Mouse (Mus musculus) kidney, adult 8-10 months (tissue): ENCODE measurements around the gene Adamts16.

Source experiments
- DNase-seq, 2 experiments: peaks; one replicate each; pipeline ENCODE4 v3.0.0; 2022

Gene Adamts16

DNA sequence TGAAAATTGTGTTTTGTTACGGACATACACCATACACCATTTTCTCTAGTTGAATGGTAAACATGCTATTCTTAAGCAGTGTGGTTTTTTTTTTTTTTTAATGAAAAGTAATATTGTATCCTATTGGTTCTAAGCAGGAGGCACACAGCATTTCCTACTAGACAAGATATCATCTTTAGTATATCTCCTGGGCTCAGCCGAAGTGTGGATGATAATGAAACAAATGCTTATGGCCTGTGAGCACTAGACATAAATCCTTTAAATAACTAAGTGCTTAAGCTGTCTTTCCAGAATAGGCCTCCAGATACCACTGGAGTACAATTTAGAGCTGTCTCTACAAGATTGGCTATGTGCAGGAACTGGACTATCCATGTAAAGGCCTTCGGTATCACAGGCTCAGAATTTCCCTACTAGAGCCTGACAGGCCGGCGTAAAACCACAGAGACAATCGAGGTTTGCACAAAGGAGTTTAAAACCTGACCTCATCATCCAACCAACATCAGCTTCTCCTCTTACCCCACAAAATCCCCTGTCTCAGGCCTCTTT lies 8.9 kb downstream of the Adamts16 start:
- DNase-seq: no peak

DNA sequence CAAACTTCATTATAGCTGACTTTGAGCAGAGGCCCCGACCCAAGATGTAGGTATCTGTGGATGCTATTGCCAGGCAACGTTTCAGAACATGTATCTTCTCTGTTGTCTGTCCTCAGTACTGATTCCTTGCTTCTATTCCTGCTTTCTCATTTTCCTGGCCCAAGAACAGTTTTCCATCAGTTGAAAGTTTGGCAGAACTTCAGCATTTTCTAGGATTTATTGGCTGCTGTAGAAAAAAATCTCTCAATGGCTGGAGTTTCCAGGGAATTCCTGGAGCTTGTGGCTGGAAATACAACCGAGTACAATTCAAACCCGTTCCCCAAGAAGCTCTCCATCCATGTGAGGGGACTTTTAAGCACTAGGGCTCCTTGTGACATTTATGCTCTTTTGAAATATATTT lies 10.6 kb downstream of the Adamts16 start:
- DNase-seq: no peak

DNA sequence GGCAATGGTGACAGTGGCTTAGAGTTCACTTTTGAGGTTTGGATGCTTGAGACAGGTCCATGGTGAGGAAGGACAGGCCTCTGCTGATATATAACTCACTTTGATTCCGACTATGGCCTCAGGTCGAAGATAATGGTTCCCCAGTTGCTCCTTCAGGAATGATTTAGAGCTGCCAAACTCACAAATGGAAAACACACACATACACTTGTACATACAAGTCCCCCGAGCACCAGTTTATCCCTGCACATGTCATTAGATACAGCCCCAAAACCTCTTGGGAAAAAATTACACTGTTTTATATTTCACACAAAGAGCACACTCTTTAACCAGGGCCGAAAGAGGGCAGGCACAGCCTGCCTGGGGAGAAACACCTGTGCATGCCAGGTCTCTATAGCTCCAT lies 14.1 kb downstream of the Adamts16 start:
- no peak for DNase-seq

DNA sequence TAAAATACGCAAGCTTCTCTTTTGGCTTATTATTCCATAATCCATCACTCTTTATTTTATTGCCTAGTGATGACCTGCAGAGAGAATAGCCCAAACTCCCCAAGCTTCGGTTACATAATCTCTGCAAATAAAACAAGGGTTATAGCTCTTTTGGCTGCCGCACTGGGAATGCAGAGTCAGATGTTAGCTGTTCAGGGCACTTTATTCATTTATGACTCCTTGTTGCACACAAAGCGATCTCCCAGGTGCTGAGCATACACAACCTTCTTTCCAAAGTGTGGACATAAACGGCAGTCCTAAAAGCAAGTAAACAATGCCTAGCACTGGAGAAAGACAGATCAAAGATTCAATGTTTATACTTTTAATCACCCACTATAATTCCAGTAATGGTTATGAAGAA lies 16.3 kb downstream of the Adamts16 start:
- DNase-seq: no peak

DNA sequence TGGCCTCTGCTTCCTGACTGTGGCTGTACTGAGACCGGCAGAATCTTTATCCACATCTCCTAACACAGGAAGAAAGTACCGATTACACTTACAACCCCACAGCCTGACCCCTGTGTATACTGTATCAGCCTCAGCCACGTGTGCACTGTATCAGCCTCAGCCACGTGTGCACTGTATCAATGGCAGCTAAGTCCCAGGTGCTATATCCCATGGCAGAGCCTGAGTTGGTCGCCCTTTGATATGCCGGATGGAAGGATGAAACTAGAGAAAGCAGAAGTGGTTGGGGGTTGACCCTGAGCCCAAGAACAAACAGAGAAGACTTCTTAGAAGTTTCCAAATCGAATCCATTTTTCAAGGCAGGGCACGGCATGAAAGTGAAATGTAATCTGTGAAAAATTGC lies 17.9 kb downstream of the Adamts16 start:
- DNase-seq: no peak

DNA sequence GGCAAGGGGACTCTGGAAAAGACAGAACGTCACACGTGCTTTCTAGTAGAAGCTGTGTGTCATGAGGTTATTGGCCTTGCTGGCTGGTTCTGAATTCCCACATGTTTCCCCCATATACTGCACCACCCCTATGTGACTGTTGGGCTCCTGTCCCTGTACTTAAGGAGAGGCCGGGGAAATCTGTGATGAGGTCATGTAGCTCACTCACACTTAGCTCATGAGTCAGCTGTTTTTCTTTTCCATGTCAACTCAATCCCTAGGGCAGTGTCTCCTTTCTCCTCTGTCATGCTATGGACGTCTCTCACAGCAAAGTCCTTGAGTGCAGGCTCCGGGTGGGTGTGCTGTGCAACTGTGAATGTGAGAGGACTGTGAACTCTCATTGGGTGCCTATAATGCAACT lies 22.6 kb downstream of the Adamts16 start:
- DNase-seq: no peak

DNA sequence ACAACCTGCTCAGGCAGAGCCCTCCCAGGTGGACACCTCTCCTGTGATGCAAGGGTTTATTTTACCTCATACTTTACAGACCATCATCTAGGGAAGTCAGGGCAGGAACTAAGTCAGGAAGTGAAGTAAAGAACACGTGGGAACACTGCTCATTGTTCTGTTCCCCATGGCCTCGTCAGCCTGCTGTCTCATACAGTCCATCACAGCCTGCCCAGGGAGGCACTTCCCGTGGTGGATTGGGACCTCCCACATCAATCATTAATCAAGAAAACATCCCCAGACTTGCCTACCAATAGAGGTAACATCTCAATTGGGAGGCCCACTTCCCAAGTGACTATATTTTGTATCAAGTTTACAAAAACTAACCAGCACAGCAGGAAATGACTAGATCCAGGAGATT lies 27.2 kb downstream of the Adamts16 start:
- DNase-seq: no peak

DNA sequence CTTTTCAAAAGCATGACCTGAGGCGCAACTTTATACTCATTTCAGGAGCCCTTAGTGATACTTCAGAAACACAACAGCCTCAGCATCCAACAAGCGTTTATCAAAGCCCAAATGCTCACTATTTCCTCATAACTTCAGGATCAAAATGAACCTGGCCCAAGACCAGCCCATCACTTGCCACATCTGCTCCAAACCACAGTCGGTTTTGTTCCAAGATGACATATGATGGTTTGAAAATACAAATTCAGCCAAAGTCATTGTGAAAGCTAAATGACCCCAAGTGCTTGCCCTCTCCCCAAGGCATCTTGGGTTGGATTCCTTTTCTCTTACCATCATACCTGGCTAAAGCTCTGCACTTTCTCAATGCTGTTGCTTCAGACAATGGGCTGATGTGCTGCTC lies 36.1 kb downstream of the Adamts16 start:
- no peak for DNase-seq

DNA sequence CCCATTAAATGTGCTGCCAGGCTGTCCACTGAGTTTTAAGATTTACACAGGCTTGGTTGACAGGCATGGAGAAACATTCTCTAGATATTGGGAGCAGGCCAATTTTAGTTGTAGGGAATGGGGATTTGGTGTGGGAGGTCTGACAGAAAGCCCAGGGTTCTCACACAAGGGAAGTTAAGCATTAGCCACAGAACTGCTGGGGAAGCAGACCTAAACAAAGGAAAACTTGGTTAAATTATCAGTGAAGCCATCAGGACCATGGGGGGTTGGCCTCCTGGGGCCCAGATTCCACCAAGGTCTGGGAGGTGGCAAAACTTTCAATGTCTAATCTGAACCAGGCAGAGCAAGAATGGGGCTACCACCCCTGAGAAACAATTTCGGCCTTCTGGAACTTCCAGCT lies 38.8 kb downstream of the Adamts16 start:
- DNase-seq: peak; percentile 38 to 61

DNA sequence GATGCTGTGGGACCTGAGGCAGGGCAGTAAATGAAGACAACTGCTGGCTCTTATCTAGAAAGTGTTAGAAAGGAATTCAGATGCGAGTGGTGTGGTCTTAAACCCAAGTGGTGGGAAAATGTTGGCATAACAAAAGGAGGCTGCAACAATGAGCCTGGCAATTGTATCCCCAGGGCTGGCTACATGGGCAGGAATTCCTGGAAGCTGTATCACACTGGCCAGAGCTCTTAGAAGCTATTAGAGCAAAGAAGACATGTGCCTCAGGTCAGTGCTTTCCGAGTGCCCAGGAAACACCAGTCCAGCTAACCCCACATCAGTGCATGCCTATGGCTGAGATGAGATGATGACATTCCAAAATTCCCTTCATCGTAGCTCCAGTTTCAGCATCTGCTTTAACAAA lies 42.3 kb downstream of the Adamts16 start:
- DNase-seq: no peak

DNA sequence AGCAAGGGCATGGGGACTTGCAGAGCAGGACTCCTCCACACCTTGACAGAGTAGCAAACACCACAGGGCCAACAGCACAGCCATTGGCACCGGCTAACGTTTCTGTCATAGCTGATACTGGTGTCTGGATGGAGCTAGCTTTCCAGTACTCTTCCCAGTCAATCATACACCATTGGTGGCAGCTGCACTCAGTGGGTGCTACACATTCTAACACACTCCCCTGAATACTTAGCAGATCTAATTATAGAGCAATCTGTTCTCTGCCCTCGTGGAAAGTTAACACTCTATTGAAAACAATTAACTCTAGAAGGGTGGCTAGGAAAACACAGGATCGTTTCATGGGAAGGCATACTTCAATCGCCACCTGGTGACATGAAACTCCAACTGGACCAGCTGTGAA lies 43.2 kb downstream of the Adamts16 start:
- no peak for DNase-seq

DNA sequence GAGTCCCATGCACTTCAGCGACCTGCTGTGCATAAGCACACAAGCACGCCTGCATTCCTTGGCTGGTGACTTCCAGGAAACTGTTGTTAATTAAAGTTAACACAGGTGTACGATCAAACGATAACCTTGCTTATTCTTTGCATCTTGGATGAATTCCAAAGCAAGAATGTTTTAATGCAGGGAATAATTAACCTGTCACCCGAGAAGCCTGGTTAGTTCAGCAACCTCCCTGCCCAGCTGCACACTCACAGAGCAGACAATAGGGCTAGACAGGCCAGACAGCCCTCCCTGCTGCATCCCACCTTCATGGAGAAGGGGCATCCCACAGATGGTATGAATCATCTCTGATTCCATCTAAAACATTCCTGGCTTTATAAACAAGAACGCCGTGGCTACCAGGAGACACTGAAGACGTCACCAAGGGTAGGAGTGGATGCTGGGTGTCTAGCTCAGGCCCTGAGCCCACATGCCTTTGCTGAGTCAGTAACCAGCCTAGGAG lies 47.5 kb downstream of the Adamts16 start:
- DNase-seq: peak in 1 of 2 experiments; percentile 58

DNA sequence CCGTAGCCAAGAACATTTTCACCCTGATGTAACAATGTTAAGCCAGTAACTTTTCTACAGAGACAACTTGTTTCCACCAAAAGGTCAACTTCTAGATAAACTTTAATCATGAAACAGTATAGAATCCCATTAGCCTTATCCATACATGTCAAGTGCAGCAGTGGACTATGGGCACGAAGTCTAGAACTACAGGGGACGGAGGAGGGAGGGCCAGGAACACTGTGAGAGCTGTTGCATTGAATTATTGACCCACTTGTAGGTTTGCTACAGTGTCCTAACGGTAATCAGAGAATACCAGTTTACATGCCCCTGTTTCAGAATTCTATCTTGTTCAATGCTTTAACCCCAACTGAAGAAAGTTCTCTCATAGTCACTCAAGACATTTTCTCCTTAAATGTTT lies 48.0 kb downstream of the Adamts16 start:
- DNase-seq: no peak

DNA sequence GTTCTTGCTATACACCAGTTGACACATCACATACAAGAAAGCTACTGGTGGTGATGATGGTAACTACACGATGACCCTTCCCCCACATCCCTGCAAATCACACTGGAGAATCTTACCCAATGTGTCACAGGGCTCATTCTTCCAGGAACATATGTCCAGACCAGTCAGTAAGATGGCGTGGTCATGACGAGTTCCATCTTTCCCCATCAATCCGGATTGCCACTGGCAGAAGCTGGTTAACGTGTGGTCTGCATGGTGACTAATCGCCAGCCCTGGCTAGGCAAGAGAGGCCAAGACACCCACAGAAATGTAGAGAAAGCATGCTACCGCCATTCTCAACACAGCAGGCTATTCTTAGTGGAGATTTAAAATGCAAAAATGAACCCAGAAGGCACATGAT lies 48.7 kb downstream of the Adamts16 start:
- DNase-seq: no peak

DNA sequence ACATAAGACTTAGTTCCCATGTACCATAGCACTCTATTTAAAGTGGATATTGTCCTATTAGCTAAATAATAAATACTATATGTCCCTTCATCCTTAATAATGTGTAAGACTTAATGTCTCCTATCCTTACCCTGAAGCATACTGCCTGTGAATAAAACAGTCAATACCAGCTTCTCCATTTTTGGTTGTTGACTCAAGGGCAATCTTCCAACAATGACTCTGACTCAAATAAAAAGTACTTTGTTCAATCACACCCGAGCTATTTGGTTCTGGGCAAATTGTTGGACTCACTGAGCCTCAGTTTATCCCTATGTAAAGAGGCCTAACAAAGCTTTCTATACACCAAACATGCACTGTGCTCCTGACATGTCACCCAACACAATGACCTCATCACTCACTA lies 51.8 kb downstream of the Adamts16 start:
- DNase-seq: no peak

DNA sequence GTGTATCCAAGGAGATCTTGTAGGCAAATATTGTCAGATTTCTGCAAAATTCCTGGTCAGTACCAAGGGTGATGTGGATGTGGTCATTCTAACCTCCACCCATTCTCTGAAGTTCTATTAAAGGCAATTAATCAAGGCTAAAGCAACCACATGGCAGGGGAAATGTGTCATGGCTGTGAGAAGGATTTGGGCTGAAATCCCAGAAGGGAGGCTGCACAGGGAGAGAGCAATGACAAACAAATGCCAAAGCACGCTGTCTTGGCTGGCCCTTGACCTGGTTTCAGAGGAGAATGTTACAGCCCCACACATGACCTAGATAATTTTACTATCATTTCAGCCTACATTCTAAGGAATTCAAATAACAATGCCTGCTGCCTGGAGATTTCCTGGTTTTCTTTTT lies 52.6 kb downstream of the Adamts16 start:
- DNase-seq: peak in 1 of 2 experiments; percentile 18

DNA sequence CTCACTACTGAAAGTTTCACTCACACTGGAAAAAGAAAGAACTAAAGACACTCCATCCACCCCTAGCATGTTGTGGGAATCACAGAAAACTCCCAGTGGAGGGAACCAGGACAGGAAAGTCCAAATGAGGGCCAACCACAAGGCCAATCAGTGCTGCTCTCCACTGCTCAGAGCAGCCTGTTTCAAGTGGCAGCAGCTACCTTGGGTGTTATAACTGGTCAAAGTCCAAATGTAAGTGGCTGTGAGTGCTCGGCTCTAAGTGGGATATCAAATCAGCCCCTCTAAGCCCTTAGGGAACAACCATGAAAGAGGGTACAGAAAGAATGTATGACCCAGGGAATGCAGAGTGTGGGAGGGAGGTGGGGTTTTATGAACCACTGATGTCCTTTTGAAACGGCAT lies 56.5 kb downstream of the Adamts16 start:
- DNase-seq: no peak

DNA sequence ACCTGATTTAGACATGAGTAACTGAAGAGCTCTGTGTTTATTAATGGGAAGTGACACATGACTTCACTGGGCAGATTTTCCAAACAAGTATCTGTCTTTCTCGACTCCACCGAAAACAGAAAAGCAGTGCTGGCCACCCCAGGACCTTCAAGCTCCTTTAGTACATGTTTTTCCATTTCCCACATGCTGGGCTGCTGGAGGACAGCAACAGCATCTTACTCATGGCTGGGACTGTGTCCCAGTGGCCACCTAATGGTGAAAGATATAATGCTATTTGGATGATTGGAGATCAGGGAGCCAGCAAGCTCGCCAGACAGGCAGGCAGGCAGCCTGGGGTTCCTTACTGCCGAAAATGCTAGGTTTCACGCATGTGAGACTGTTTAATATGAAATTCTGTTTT lies 57.5 kb downstream of the Adamts16 start:
- DNase-seq: no peak

DNA sequence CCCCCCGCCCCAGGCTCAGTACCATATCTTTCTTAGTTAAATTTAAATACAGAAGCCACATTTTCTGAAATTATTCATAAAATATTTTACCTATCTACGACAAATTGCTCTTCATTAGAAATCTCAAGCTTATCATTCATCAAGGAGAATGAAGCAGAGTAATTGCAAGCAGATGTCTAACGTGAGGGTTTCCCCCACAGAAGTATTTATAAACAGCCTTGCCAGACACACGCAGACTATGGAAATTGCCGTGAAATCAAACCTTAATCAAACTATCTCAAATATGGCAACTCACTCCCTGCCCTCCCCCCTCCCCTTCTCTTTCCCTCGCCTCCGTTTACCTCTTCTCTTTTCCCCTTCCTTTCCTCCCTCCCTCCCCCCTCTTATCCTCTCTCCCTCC lies 61.8 kb downstream of the Adamts16 start:
- DNase-seq: no peak

DNA sequence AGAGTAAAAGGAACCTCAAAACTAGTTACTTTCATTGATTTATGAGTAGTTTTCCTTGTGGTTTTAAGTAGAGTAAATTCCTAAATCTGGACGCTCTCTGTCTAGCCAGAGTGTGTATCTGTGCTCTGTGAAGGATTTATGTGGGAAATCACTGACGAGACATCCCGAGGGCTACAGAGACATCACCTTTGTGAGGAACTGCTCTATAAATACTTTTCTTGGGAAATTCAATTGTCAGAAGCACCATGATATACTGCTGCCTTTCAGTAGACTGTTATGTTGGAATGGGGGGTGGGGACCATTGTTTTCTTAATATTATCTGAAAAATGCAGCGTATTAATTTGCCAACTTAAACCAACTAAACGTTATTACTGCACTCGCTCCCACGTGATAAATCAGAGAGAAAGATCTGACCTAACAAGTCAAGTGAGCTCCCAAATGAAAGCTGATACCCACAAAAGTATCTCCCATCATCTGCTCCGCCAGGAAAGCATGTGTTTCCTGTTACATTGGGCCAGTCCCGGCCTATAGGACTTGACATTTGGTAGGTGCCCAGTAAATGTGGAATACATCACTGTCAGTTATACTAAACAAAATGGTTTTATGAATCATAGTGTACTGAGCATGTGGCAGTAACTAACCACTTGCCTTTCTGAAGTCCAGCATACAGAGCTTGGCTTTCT lies 62.6 kb downstream of the Adamts16 start:
- DNase-seq: no peak

DNA sequence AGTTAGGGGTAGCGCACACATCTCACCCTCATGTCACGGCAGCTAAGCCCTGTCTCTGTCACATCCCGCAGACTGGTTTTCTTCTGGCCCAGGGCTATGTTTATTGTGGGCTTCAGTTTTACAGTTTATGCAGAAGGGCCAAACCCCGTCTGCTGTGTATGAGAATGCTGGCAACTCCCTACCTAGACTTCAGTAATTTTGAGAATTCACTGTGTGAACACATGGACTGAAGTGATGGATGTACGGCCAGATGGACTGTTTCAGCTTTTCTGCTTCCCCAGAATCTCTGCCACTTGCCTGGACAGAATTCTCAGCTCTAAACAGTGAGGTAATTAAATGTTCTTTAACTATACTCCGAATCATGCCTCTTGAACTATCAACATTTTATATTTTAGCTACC lies 70.5 kb downstream of the Adamts16 start:
- DNase-seq: no peak

DNA sequence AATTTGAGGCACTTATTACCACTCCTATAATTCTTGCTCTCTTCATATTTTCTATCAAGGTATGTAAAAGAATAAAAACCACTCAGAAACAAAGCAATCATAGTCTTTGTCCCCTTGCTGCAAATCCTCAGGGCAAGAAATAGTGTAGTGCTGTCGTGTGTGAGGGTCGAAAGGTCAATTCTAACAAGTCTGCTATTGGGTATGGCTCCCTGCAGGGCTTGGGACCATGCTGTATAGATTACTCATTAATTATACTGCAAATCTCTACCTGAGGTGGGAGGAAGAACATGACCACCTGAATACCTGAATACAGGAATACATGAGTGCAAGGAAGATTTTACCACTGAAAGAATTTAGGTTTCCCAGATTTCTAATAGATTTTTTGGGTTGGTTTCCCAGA lies 72.5 kb downstream of the Adamts16 start:
- no peak for DNase-seq

DNA sequence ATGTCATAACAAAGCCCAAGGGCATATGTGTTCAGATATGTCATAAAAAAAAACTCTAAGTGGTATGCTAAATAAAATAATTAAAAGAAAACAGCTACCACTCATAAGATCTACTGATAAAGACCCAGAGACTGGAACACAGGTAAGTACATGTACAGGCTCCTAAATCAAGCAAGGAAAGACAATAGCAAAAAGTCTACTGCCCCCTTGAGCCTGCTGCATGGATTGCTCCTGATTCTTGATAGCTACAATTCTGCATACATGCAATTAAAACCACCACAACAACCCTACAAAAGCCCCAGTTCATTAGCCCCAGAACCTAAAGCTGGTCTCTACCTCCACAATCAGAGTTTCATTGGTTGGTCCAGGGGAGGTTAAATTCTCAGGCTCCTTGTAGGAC lies 74.1 kb downstream of the Adamts16 start:
- DNase-seq: peak in 1 of 2 experiments; percentile 17

DNA sequence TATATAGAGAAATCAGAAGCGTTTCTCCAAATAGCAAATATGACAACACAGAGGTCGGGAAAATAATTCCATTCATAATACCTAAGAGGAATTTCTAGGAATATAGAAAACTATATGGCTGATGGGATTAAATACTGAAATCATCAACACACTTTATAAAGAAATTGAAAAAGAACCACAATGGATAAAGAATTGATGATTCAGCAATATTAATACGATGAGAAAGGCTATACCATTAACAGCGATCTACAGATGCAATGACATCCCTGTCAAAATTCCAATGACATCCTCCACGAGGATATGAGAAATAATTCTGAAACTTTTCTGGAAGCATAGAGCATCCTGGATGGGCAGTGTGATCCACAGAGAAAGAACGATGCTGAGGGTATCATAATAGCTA lies 76.9 kb downstream of the Adamts16 start:
- DNase-seq: no peak

DNA sequence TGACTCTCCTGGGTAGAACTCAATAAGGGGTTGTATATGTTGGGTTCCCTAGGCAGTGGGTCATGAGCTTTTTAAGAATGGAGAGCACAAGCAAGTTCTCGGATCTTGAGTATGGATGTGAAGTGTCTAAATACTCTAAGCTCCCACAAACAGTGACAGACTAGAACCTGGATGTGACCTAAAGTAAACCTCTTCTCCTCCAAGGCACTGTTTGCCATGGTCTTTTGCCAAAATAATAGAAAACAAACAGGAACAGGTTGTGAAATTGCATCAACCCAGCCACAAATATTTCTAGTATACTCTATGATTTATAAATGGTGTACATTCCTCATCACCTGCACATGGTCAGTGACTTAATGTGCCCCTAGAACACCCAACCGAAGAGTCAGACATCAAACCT lies 79.0 kb downstream of the Adamts16 start:
- DNase-seq: no peak
